Mouse (Mus musculus) embryonic facial prominence, embryonic 15.5 days (tissue): ENCODE results near the gene Mgrn1. TPM values are rescaled to one million over a fixed set of nuclear protein-coding genes. Genes with fewer than 3 reads are reported as not detected.

Experiments
- ATAC-seq: fragments of 200-750 bp; cut with Nextera tagmentation; 2 replicates; pipeline ENCODE4 v1.8.0; 2017; ENCODE audit warnings: low read depth, moderate TSS enrichment; ENCODE audit not compliant: insufficient number of reproducible peaks, low FRiP score, low TSS enrichment
- H3K27ac ChIP-seq: fragments of 300-500 bp; sonication (generic); replicated peaks from 2 replicates; pipeline ENCODE4 v1.5.1; 2015; ENCODE audit warnings: mild to moderate bottlenecking, inconsistent platforms
- H3K27me3 ChIP-seq: fragments of 300-500 bp; sonication (generic); 2 replicates; pipeline ENCODE4 v1.6.1; 2015; ENCODE audit warnings: inconsistent platforms
- H3K36me3 ChIP-seq: fragments of 300-500 bp; sonication (generic); 2 replicates; pipeline ENCODE4 v1.6.1; 2015; ENCODE audit warnings: mild to moderate bottlenecking, inconsistent platforms
- H3K4me1 ChIP-seq: fragments of 300-500 bp; sonication (generic); 2 replicates; pipeline ENCODE4 v1.6.1; 2015; ENCODE audit warnings: inconsistent platforms
- H3K4me2 ChIP-seq: fragments of 300-500 bp; sonication (generic); replicated peaks from 2 replicates; pipeline ENCODE4 v1.6.1; 2015; ENCODE audit warnings: mild to moderate bottlenecking, inconsistent platforms
- H3K4me3 ChIP-seq: fragments of 300-500 bp; sonication (generic); replicated peaks from 2 replicates; pipeline ENCODE4 v1.5.1; 2015; ENCODE audit warnings: mild to moderate bottlenecking, inconsistent platforms
- H3K9ac ChIP-seq: fragments of 300-500 bp; sonication (generic); 2 replicates; pipeline ENCODE4 v1.6.1; 2015; ENCODE audit warnings: inconsistent platforms
- H3K9me3 ChIP-seq: fragments of 300-500 bp; sonication (generic); replicated peaks from 2 replicates; pipeline ENCODE4 v1.6.1; 2016; ENCODE audit warnings: inconsistent platforms
- WGBS: fragments of 180-500 bp; shearing (Covaris S2); methylation state at CpG from one replicate; pipeline ENCODE4 v1.1.7; 2015; 5-methylcytosine and 5-hydroxymethylcytosine counted together
- polyA plus RNA-seq: library from polyadenylated mRNA; unstranded; fragments of >200 nt; fragmentation: Nextera tagmentation; extraction: Ambion mirVana; gene quantifications from 2 replicates; pipeline ENCODE4 v1.2.1, GENCODE M21; 2015

Gene Mgrn1
- polyA plus RNA-seq, 1 experiment from 2014 or later, result 87.0 TPM

DNA sequence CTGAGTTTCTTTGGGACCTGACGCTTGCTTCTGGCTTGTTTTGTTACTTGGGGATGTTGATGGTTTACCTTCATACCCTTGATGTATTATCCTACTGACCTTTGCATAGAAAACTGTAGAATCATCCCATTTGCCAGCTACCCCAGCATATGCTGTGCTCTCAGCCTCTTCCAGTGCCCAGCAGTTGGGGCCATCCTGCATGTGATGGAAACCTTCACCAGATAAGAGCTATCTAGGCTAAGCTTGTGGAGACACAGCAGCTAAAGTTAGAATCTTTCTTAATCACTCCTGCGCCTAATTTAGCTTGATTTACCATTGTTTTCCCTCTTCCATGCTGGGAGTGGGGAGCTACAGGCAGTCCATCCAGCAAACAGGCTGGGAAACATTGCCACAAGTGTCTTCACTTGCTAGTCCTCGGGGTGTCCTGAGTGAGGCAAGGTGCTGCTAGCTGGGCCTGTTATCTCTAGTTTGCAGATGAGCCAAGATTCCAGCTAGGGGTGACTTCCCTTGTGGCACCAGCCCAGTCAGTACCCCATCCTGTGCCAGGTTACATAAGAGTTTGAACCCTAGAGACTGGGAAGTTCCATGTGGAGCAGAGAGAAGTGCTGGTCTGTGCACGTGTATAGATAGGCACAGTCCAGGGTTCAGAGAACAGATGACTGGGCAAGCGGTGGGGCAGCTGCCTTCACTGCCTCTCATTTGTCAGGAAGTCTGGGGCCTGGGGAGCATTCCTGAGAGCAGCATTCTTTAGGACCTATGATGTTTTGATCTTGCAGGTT lies 10.4 kb downstream of the Mgrn1 start:
- Histone ChIP-seq H3K4me2 (no peak overlapping the region), H3K9ac (no peak overlapping the region), H3K27me3 (no peaks in the 10 kb centered on the region), H3K27ac (no peak overlapping the region), H3K4me3 (no peak overlapping the region), H3K9me3 (no peaks in the 10 kb centered on the region), H3K36me3 (peaks cover 5% of the 10 kb centered on the region; the same call in 1 of the 2 replicates), H3K4me1 (peaks cover 7% of the 10 kb centered on the region; the same call in 1 of the 2 replicates)
- ATAC-seq, result no peak
- 66% methylated on average over 5 of the region's 5 CpGs for WGBS

DNA sequence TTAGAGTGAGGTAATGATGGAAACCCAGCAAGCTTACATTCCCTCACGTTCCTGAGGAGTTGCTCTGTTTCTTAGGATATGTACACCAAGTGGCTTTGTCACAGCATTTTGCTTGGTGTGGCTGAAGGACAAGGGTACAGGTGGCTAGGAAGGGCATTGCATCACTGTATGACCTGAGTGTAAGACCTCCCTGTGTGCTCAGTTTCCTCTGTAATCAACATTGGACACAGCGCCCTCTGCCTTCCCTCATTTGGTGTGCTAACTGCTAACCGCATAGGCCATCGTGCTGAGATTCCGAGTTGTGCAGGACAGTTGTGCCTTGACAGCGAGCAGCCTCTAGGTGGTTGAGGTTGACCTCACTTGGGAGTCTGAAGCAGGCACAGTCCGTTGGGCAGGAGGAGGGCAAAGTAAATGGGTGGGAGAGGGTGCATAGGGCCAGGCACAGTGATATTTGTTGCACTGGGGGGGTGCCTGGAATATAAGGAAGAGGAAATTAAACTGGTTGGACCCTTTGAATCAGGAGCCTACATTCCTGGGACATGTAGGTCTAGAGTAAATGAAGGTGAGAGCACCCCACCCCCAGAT lies 11.2 kb downstream of the Mgrn1 start:
- H3K9me3 ChIP-seq, result no peaks in the 10 kb centered on the region
- WGBS, result 59% methylated on average over 7 of the region's 7 CpGs
- ATAC-seq, result no peak
- no peak overlapping the region for H3K27ac ChIP-seq
- H3K4me3 ChIP-seq, result no peak overlapping the region
- no peaks in the 10 kb centered on the region for H3K27me3 ChIP-seq
- H3K4me1 ChIP-seq, result peaks cover 7% of the 10 kb centered on the region; the same call in 1 of the 2 replicates
- no peaks in the 10 kb centered on the region for H3K36me3 ChIP-seq
- no peak overlapping the region for H3K9ac ChIP-seq
- no peak overlapping the region for H3K4me2 ChIP-seq

DNA sequence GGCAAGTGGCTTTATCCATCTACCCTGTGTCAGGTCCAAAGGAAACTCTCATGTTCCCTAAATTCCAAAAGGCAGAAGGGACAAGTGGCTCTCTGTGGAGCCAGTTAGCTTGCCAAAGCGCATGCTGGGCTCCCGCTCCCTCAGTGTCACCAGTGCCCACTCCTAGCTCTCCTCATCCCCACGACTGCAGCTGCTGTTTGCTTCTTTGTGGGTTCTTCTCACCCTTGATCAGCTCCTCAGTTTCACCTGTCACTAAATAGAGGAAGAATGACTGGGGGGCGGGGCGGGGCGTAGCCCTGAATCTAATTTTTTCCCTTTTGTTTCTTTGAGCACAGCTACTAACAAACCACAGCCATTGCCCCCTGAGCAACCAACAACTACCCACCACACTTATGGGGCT lies 12.8 kb downstream of the Mgrn1 start:
- no peak overlapping the region for H3K27ac ChIP-seq
- no peaks in the 10 kb centered on the region for H3K36me3 ChIP-seq
- no peak for ATAC-seq
- no peak overlapping the region for H3K4me3 ChIP-seq
- no peaks in the 10 kb centered on the region for H3K27me3 ChIP-seq
- no peaks in the 10 kb centered on the region for H3K9me3 ChIP-seq
- WGBS, result 89% methylated on average over 6 of the region's 6 CpGs
- no peak overlapping the region for H3K4me2 ChIP-seq
- no peak overlapping the region for H3K9ac ChIP-seq
- H3K4me1 ChIP-seq, result peaks cover 7% of the 10 kb centered on the region; the same call in 1 of the 2 replicates

- peaks cover 7% of the 10 kb centered on the region; the same call in 1 of the 2 replicates for H3K4me1 ChIP-seq
- no peak for ATAC-seq
- 77% methylated on average over 2 of the region's 2 CpGs for WGBS
- no peak overlapping the region for H3K4me2 ChIP-seq
- no peak overlapping the region for H3K27ac ChIP-seq
- H3K36me3 ChIP-seq, result no peaks in the 10 kb centered on the region
- no peaks in the 10 kb centered on the region for H3K27me3 ChIP-seq
- H3K4me3 ChIP-seq, result no peak overlapping the region
- H3K9ac ChIP-seq, result no peak overlapping the region
- no peaks in the 10 kb centered on the region for H3K9me3 ChIP-seq
These were observed 13.7 kb downstream of the Mgrn1 start for GRCm38 (mm10) chr16:4899711-4900110.

GRCm38 (mm10) chr16:4901167-4901566 lies 15.1 kb downstream of the Mgrn1 start:
- no peak overlapping the region for H3K9ac ChIP-seq
- H3K4me3 ChIP-seq, result no peak overlapping the region
- WGBS, result 55% methylated on average over 7 of the region's 7 CpGs
- peaks cover 10% of the 10 kb centered on the region; the same call in 1 of the 2 replicates for H3K4me1 ChIP-seq
- H3K27ac ChIP-seq, result no peak overlapping the region
- H3K36me3 ChIP-seq, result no peaks in the 10 kb centered on the region
- ATAC-seq, result no peak
- H3K27me3 ChIP-seq, result no peaks in the 10 kb centered on the region
- no peaks in the 10 kb centered on the region for H3K9me3 ChIP-seq
- no peak overlapping the region for H3K4me2 ChIP-seq

- H3K9me3 ChIP-seq, result no peaks in the 10 kb centered on the region
- no peak overlapping the region for H3K4me2 ChIP-seq
- H3K4me3 ChIP-seq, result no peak overlapping the region
- H3K27me3 ChIP-seq, result no peaks in the 10 kb centered on the region
- no peak overlapping the region for H3K27ac ChIP-seq
- H3K36me3 ChIP-seq, result peaks cover 1% of the 10 kb centered on the region; the same call in 1 of the 2 replicates
- 79% methylated on average over 2 of the region's 2 CpGs for WGBS
- peaks cover 9% of the 10 kb centered on the region for H3K4me1 ChIP-seq
- no peak overlapping the region for H3K9ac ChIP-seq
- ATAC-seq, result no peak
These were observed 16.3 kb downstream of the Mgrn1 start for GRCm38 (mm10) chr16:4902390-4902789.

- H3K4me3 ChIP-seq, result no peak overlapping the region
- peaks cover 11% of the 10 kb centered on the region for H3K4me1 ChIP-seq
- no peak overlapping the region for H3K4me2 ChIP-seq
- ATAC-seq, result no peak
- no peaks in the 10 kb centered on the region for H3K27me3 ChIP-seq
- H3K36me3 ChIP-seq, result peaks cover 10% of the 10 kb centered on the region; the same call in 1 of the 2 replicates
- H3K9me3 ChIP-seq, result no peaks in the 10 kb centered on the region
- 70% methylated on average over 6 of the region's 6 CpGs for WGBS
- no peak overlapping the region for H3K9ac ChIP-seq
- no peak overlapping the region for H3K27ac ChIP-seq
These were observed 17.5 kb downstream of the Mgrn1 start for GRCm38 (mm10) chr16:4903491-4904102.

DNA sequence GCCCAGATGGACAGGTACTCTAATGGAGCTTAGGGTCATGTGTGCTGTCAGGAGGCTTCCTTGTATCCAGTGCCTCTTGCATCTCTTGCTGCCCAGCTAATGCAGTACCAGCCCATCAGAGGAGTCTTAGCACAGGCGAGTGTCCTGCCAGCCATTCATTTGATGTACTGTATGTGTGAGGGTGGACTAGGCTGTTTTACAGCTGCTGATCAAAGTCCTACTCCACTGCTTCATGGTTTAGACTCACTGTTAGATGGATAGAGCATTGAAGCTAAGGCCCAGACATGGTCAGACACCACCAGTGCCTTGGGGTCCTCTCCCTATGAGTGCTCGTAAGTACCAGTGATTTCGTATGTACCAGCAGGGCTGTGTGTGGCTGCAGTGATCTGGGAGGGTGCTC lies 18.8 kb downstream of the Mgrn1 start:
- no peak overlapping the region for H3K27ac ChIP-seq
- H3K4me1 ChIP-seq, result peaks cover 11% of the 10 kb centered on the region
- no peak overlapping the region for H3K4me3 ChIP-seq
- no peak overlapping the region for H3K9ac ChIP-seq
- WGBS, result 81% methylated on average over 3 of the region's 3 CpGs
- no peak overlapping the region for H3K4me2 ChIP-seq
- no peaks in the 10 kb centered on the region for H3K27me3 ChIP-seq
- no peaks in the 10 kb centered on the region for H3K9me3 ChIP-seq
- no peak for ATAC-seq
- peaks cover 20% of the 10 kb centered on the region for H3K36me3 ChIP-seq

- 34% methylated on average over 1 of the region's 1 CpGs for WGBS
- no peak overlapping the region for H3K9ac ChIP-seq
- no peak for ATAC-seq
- peaks cover 26% of the 10 kb centered on the region for H3K36me3 ChIP-seq
- no peak overlapping the region for H3K4me2 ChIP-seq
- H3K27ac ChIP-seq, result no peak overlapping the region
- H3K9me3 ChIP-seq, result no peaks in the 10 kb centered on the region
- H3K4me1 ChIP-seq, result peaks cover 11% of the 10 kb centered on the region
- no peak overlapping the region for H3K4me3 ChIP-seq
- H3K27me3 ChIP-seq, result no peaks in the 10 kb centered on the region
These were observed 19.5 kb downstream of the Mgrn1 start for GRCm38 (mm10) chr16:4905591-4905990.

- Histone ChIP-seq H3K4me3 (no peak overlapping the region), H3K4me1 (peaks cover 8% of the 10 kb centered on the region), H3K9ac (no peak overlapping the region), H3K27me3 (no peaks in the 10 kb centered on the region), H3K9me3 (no peaks in the 10 kb centered on the region), H3K36me3 (peaks cover 36% of the 10 kb centered on the region), H3K27ac (no peak overlapping the region), H3K4me2 (no peak overlapping the region)
- no peak for ATAC-seq
These were observed 20.5 kb downstream of the Mgrn1 start for GRCm38 (mm10) chr16:4906559-4906958.

- no peak overlapping the region for H3K4me2 ChIP-seq
- H3K27me3 ChIP-seq, result no peaks in the 10 kb centered on the region
- peaks cover 8% of the 10 kb centered on the region for H3K4me1 ChIP-seq
- H3K9me3 ChIP-seq, result no peaks in the 10 kb centered on the region
- peaks cover 43% of the 10 kb centered on the region for H3K36me3 ChIP-seq
- no peak overlapping the region for H3K4me3 ChIP-seq
- no peak overlapping the region for H3K9ac ChIP-seq
- H3K27ac ChIP-seq, result no peak overlapping the region
- no peak for ATAC-seq
- WGBS, result 50% methylated on average over 2 of the region's 2 CpGs
These were observed 21.3 kb downstream of the Mgrn1 start for GRCm38 (mm10) chr16:4907386-4907785.
